Mouse (Mus musculus): ENCODE results near the gene Spty2d1.

Spty2d1 gene

DNA sequence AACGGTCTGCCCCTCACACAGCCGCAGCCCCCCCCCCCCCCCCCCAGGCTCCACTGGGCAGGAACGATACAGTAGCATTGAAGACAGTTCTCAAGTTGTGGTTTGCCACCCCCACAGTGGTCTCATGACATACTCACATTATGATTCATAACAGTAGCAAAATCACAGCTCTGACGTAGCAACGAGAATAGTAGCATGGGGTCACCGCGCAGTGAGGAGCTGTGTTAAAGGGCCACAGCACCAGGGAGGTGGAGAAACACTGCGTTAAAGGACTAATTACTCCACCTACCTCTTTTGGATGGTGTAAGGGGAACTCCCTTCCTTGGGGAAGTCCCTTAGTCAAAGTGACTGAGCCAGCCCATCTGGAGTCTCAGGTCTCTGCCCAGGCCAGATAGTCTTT, 14.3 kb upstream of the Spty2d1 start:
- DNase-seq (ENCODE audit: low read depth, low spot score): no peak

DNA sequence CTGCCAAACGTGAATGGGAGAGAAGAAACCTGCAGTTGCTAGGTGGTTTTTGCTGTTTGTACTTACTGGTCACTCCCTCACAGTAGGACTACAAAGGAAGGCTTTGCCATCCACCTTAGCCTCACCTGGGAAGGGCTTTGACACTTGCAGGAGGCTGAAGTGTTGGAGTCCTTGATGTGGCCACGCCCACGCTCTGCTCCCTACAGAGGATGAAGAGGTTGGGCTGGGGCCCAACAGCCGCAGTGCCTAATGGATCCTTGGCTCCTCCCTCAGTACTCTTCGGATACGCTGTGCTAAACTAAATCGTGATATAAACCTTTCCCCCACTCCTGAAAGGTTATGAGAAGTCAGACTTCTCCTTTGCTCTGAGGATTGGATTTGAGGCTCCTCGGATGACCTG, 12.7 kb upstream of the Spty2d1 start:
- DNase-seq (ENCODE audit: low read depth, low spot score): no peak

- no peak for DNase-seq (ENCODE audit: low read depth, low spot score)
These were observed 11.4 kb upstream of the Spty2d1 start for GRCm38 (mm10) chr7:47019641-47020040.

GRCm38 (mm10) chr7:47017146-47017545, 8.9 kb upstream of the Spty2d1 start:
- no peak for DNase-seq (ENCODE audit: low read depth, low spot score)

GRCm38 (mm10) chr7:47016602-47017001, 8.4 kb upstream of the Spty2d1 start:
- no peak for DNase-seq (ENCODE audit: low read depth, low spot score)

GRCm38 (mm10) chr7:47015390-47016065, 7.3 kb upstream of the Spty2d1 start:
- peak; percentile 73 for DNase-seq (ENCODE audit: low read depth, low spot score)

GRCm38 (mm10) chr7:47014564-47015389, 6.6 kb upstream of the Spty2d1 start:
- no peak for DNase-seq (ENCODE audit: low read depth, low spot score)

GRCm38 (mm10) chr7:47013131-47013767, 5.0 kb upstream of the Spty2d1 start:
- DNase-seq (ENCODE audit: low read depth, low spot score): no peak

DNA sequence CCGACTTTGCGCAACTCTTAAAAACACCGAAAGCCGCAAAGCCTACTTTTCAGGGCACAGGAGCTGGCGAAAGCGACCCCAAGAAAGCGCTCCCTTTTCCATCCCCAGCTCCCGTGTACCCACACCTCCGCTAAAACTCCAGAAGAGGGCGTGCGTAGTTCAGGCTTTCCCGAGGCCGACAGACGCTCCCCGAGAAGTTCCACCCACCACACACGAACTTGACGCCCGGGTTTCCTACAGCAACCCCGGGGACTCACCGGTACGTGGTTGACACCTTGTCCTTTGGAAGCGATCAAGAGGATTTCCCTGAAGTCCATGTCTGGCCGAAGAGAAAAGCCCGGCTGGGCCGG, 418 bp downstream of the Spty2d1 start:
- peak; percentile 75 for DNase-seq (ENCODE audit: low read depth, low spot score)

DNA sequence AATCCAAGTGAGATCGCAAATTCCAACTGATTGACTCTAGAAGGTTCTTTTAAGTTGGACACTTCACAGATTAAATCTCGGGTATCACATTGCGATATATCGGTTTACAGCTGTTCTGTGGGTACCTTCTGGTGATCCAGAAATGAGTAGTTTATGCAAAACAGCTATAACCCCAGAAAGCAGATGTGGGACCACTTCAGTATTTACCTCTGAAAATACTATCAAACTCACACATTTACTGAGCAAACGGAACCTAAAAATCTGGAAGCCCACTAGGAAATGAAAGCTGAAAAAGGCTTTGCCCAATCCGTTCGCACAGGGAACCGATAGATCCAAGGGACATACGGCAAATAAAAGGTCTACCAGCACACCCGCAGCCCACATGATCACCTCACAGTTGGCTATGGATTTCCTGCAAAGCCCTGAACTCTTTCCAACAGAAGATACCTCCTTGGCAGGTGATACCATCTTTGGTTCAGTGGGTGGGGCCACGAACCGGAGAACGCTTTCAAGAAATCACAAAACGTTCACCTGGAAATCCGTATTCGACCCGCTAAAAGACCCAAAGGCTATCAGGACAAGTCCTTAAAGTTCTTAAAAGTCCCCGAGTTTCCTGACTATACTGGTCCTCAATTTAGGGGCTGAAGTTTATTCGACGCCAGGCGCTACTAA, 966 bp downstream of the Spty2d1 start:
- DNase-seq (ENCODE audit: low read depth, low spot score): no peak

- DNase-seq (ENCODE audit: low read depth, low spot score): no peak
These were observed 4.6 kb downstream of the Spty2d1 start for GRCm38 (mm10) chr7:47003411-47004115.

DNA sequence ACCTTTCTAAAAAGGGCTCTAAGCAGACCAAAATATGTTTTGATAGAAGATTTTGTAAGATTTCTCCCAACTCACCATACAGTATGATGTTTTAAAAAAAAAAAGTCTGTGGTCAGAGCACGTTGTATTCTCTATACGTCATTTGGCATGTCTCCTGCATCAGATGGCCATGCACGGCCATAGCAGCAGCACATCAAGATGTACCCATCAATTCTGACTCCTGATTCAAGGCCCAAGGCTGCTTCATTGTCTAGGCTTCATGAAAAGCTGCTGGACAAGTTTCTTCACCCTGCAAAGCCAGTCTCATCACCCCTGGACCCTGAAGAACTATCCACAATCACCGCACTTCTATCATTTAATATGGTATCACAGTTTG, 6.3 kb downstream of the Spty2d1 start:
- DNase-seq (ENCODE audit: low read depth, low spot score): no peak

DNA sequence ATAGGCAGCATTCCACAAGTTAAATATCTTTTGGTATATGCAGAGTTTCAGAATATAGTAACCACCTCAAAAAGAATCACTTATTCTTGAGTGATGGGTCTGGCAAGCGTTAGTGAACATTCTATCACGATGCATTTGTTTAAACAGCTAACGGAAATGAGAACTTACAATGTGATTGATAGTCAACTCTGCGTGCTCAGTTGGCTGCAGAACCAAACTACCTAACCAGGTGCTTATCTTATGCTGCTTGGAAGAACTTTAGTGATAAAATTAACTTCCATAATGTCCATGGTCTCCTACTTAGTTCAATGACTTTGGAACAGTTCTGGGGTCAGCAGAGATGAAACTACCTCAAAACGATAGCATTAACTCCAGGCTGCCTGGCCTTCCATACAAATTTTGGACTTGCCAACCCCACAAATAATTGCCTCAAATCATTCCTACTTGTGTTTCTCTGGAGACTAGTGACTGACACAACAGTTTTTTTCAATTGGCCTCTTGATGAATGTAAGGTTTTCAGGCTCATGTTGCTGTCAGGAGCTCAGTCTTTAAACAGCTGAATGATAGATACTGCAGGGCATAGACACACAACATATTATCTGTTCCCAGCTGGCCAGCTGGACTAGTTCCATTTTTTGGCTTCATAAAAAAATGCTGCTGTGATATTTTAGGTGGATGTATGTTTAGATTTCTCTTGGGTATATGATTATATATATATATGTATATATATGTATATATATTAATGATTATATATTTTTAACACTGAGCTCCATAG, 6.9 kb downstream of the Spty2d1 start:
- no peak for DNase-seq (ENCODE audit: low read depth, low spot score)

- DNase-seq (ENCODE audit: low read depth, low spot score): no peak
These were observed 7.6 kb downstream of the Spty2d1 start for GRCm38 (mm10) chr7:47000644-47000983.

DNA sequence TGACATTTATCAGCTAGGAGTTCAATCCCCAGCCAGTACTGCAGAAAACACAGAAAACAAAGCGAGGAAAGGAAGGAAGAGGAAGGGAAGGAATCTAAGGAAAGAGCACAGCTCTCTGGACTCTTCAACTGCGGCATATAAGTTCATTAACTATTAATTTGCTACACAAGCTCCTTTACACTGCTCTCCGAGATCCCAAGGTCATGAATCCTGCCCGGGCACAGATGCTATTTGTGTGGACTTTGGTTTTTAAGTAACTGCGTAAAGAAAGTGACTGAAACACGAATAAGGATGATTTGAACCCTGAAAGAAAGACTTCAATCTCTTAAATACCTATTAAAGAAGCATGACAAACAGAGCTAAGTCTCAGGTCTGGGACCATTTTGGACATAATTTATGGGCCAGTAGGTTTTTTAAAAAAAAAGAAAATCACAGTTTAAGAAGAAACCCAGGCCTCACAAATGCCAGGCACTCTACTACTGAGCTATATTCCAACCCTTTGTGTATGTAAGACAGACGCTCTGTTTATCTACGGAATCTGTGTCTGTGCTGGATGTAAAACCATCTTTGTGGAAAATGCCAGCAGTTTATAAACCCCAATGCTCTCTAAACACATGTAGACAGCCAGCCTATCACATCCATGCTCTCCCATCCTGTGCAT, 8.1 kb downstream of the Spty2d1 start:
- no peak for DNase-seq (ENCODE audit: low read depth, low spot score)

DNA sequence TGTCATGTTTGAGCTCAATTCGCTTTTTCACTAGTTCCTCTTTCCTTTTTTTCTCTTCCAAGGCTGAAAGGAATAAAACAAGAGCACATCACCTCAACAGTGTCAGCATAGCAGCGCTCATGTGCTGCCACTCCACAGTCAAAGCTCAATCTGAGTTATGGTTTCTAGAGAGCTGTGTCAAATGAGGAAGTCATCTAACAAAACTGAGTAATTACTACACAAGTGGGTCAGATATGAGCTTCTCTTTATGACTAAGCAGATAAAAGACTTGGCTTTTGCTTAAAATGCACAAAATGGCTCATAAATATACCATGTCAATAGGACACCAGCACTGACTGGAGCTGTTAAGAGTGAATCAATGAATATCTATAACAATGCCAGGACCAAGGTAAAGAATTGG, 9.3 kb downstream of the Spty2d1 start:
- no peak for DNase-seq (ENCODE audit: low read depth, low spot score)

- DNase-seq (ENCODE audit: low read depth, low spot score): no peak
These were observed 10.4 kb downstream of the Spty2d1 start for GRCm38 (mm10) chr7:46997644-46998395.

- no peak for DNase-seq (ENCODE audit: low read depth, low spot score)
These were observed 11.2 kb downstream of the Spty2d1 start for GRCm38 (mm10) chr7:46997008-46997407.

GRCm38 (mm10) chr7:46995558-46995957, 12.7 kb downstream of the Spty2d1 start:
- no peak for DNase-seq (ENCODE audit: low read depth, low spot score)

GRCm38 (mm10) chr7:46993079-46993478, 15.1 kb downstream of the Spty2d1 start:
- no peak for DNase-seq (ENCODE audit: low read depth, low spot score)

Measured in forelimb bud, embryonic 11.5 days (tissue).